Mouse (Mus musculus) lung, adult 2 months (tissue): ENCODE results near the gene Tomm40l. TPM values are rescaled to one million over a fixed set of nuclear protein-coding genes. Genes with fewer than 3 reads are reported as not detected.
A peak's percentile ranks its signal among the peaks of the same experiment; 100 is the strongest.

Experiments used
- DNase-seq: peaks from one replicate; pipeline ENCODE4 v3.0.0; 2022
- H3K4me1 ChIP-seq: fragments of 200-500 bp; 2 replicates; pipeline ENCODE4 v1.6.1; 2011; ENCODE audit warnings: low read length; ENCODE audit not compliant: control insufficient read depth, insufficient read depth
- H3K4me3 ChIP-seq: fragments of 200-500 bp; replicated peaks from 2 replicates; pipeline ENCODE3; 2011; ENCODE audit warnings: low read depth, mild to moderate bottlenecking, control low read depth, low read length; ENCODE audit errors: extremely low read depth
- CTCF ChIP-seq: fragments of 200-500 bp; IDR thresholded peaks from 2 replicates; pipeline ENCODE4 v1.5.1; 2011; ENCODE audit warnings: mild to moderate bottlenecking, low read length, control low read depth; ENCODE audit not compliant: insufficient read depth
- POLR2A ChIP-seq: fragments of 200-500 bp; IDR thresholded peaks from 2 replicates; pipeline ENCODE4 v1.6.1; 2011; ENCODE audit warnings: low read depth, mild to moderate bottlenecking, control low read depth, low read length, borderline replicate concordance; ENCODE audit errors: extremely low read depth
- WGBS: fragments of 180-500 bp; shearing (Covaris S2); methylation state at CpG from one replicate; pipeline ENCODE4 v1.1.7; 2018; 5-methylcytosine and 5-hydroxymethylcytosine counted together
- polyA plus RNA-seq: library from polyadenylated mRNA; depleted of rRNA; stranded (reverse); fragments of >200 nt; gene quantifications from 2 replicates; pipeline ENCODE4 v1.2.3, GENCODE M21; 2012

Tomm40l gene
- polyA plus RNA-seq, 1 experiment, result 28.8 TPM

- WGBS, result 7% methylated on average over 2 of the region's 2 CpGs
- H3K4me3 ChIP-seq, result no peak overlapping the region
- peaks cover 6% of the 10 kb centered on the region; the same call in 1 of the 2 replicates for H3K4me1 ChIP-seq
- DNase-seq, result no peak
- TF ChIP-seq POLR2A (no peak), CTCF (no peak)
These were observed 40.9 kb upstream of the Tomm40l start for GRCm38 (mm10) chr1:171263185-171263611.

- no peak overlapping the region for H3K4me3 ChIP-seq
These were observed 40.3 kb upstream of the Tomm40l start for GRCm38 (mm10) chr1:171262594-171263130.

GRCm38 (mm10) chr1:171260316-171260715 lies 38.0 kb upstream of the Tomm40l start:
- peaks cover 6% of the 10 kb centered on the region; the same call in 1 of the 2 replicates for H3K4me1 ChIP-seq
- no peak overlapping the region for H3K4me3 ChIP-seq
- TF ChIP-seq CTCF, result no peak
- no peak for TF ChIP-seq POLR2A
- no peak for DNase-seq
- 36% methylated on average over 3 of the region's 3 CpGs for WGBS

More at GRCm38 (mm10) chr1:171262594-171263130, 40.3 kb upstream of the Tomm40l start:
- no peak for DNase-seq
- 0% methylated on average over 8 of the region's 8 CpGs for WGBS
- peaks cover 6% of the 10 kb centered on the region; the same call in 1 of the 2 replicates for H3K4me1 ChIP-seq
- no peak for TF ChIP-seq CTCF
- no peak for TF ChIP-seq POLR2A

- no peak for DNase-seq
- no peak for TF ChIP-seq CTCF
- TF ChIP-seq POLR2A, result no peak
- Histone ChIP-seq H3K4me1 (peaks cover 6% of the 10 kb centered on the region; the same call in 1 of the 2 replicates), H3K4me3 (no peak overlapping the region)
- WGBS, result 69% methylated on average over 17 of the region's 17 CpGs
These were observed 36.6 kb upstream of the Tomm40l start for GRCm38 (mm10) chr1:171258921-171259320.

- no peak for TF ChIP-seq POLR2A
- no peak for TF ChIP-seq CTCF
- Histone ChIP-seq H3K4me3 (no peak overlapping the region), H3K4me1 (peaks cover 6% of the 10 kb centered on the region; the same call in 1 of the 2 replicates)
- DNase-seq, result no peak
- 82% methylated on average over 9 of the region's 9 CpGs for WGBS
These were observed 35.5 kb upstream of the Tomm40l start for GRCm38 (mm10) chr1:171257781-171258180.

- 58% methylated on average over 15 of the region's 15 CpGs for WGBS
- DNase-seq, result peak; percentile 50
These were observed 34.7 kb upstream of the Tomm40l start for GRCm38 (mm10) chr1:171256937-171257548.

GRCm38 (mm10) chr1:171256095-171256818 lies 33.9 kb upstream of the Tomm40l start:
- no peak for DNase-seq
- peaks cover 6% of the 10 kb centered on the region; the same call in 1 of the 2 replicates for H3K4me1 ChIP-seq
- no peak for TF ChIP-seq POLR2A
- WGBS, result 85% methylated on average over 24 of the region's 24 CpGs
- H3K4me3 ChIP-seq, result no peak overlapping the region

More at GRCm38 (mm10) chr1:171256937-171257548, 34.7 kb upstream of the Tomm40l start:
- TF ChIP-seq POLR2A, result no peak
- TF ChIP-seq CTCF, result peak; percentile 43
- peaks cover 6% of the 10 kb centered on the region; the same call in 1 of the 2 replicates for H3K4me1 ChIP-seq
- H3K4me3 ChIP-seq, result no peak overlapping the region

GRCm38 (mm10) chr1:171252415-171252814 lies 30.1 kb upstream of the Tomm40l start:
- 78% methylated on average over 17 of the region's 17 CpGs for WGBS
- Histone ChIP-seq H3K4me3 (no peak overlapping the region), H3K4me1 (peaks cover 15% of the 10 kb centered on the region)
- DNase-seq, result no peak
- TF ChIP-seq CTCF, result no peak
- TF ChIP-seq POLR2A, result no peak

- peaks cover 15% of the 10 kb centered on the region for H3K4me1 ChIP-seq
- H3K4me3 ChIP-seq, result no peak overlapping the region
- 30% methylated on average over 13 of the region's 13 CpGs for WGBS
- no peak for DNase-seq
- TF ChIP-seq POLR2A (no peak), CTCF (no peak)
These were observed 29.4 kb upstream of the Tomm40l start for GRCm38 (mm10) chr1:171251594-171252324.
